Mouse (Mus musculus) c-Kit-negative CD71-positive TER-119-positive erythroid progenitor cells, embryonic 14.5 days (primary cell): ENCODE measurements around the gene Clec2h.
"Not testable (repeated sequence)": the region's sequence is repeated elsewhere in the genome, so short reads cannot be mapped to it uniquely, and the experiment has no call there.

Experiments
- DNase-seq: peaks from one replicate; pipeline ENCODE4 v3.0.0-alpha.2; 2013; ENCODE audit warnings: low read depth, low spot score

The Clec2h gene

GRCm38 (mm10) chr6:128662206-128662605 is at the start of gene Clec2h:
TSS of gene Clec2h (plus strand) at chr6:128662385.
- DNase-seq = no peak

- DNase-seq = no peak
Observed at GRCm38 (mm10) chr6:128622733-128623132, 39.5 kb upstream of the Clec2h start.

- DNase-seq = not testable (repeated sequence)
Observed at GRCm38 (mm10) chr6:128623433-128623832, 38.8 kb upstream of the Clec2h start, which contains the start of gene Klrb1a. TSS of gene Klrb1a (minus strand) at chr6:128623533.

GRCm38 (mm10) chr6:128624425-128624824 is 37.8 kb upstream of the Clec2h start:
- DNase-seq = no peak

GRCm38 (mm10) chr6:128625246-128625645 is 36.9 kb upstream of the Clec2h start:
- DNase-seq = not testable (repeated sequence)

- DNase-seq = not testable (repeated sequence)
Observed at GRCm38 (mm10) chr6:128629771-128630739, 32.1 kb upstream of the Clec2h start.

GRCm38 (mm10) chr6:128630912-128631905 is 31.0 kb upstream of the Clec2h start:
- not testable (repeated sequence) for DNase-seq

- no peak for DNase-seq
Observed at GRCm38 (mm10) chr6:128640673-128641072, 21.5 kb upstream of the Clec2h start.

GRCm38 (mm10) chr6:128641116-128641716 is 21.0 kb upstream of the Clec2h start:
- no peak for DNase-seq

- no peak for DNase-seq
Observed at GRCm38 (mm10) chr6:128643999-128644398, 18.2 kb upstream of the Clec2h start.

- not testable (repeated sequence) for DNase-seq
Observed at GRCm38 (mm10) chr6:128644694-128645093, 17.5 kb upstream of the Clec2h start.

GRCm38 (mm10) chr6:128645708-128646107 is 16.5 kb upstream of the Clec2h start:
- not testable (repeated sequence) for DNase-seq

GRCm38 (mm10) chr6:128649681-128650080 is 12.5 kb upstream of the Clec2h start:
- no peak for DNase-seq

GRCm38 (mm10) chr6:128650187-128650586 is 12.0 kb upstream of the Clec2h start:
- DNase-seq = no peak

- not testable (repeated sequence) for DNase-seq
Observed at GRCm38 (mm10) chr6:128650827-128651226, 11.4 kb upstream of the Clec2h start.

GRCm38 (mm10) chr6:128652938-128653337 is 9.2 kb upstream of the Clec2h start:
- DNase-seq = no peak

- no peak for DNase-seq
Observed at GRCm38 (mm10) chr6:128661249-128661648, 936 bp upstream of the Clec2h start.

- DNase-seq = no peak
Observed at GRCm38 (mm10) chr6:128669936-128670335, 7.8 kb downstream of the Clec2h start.

GRCm38 (mm10) chr6:128679574-128679973 is 17.4 kb downstream of the Clec2h start:
- DNase-seq = no peak

- DNase-seq = no peak
Observed at GRCm38 (mm10) chr6:128701691-128702090, 39.5 kb downstream of the Clec2h start.

- no peak for DNase-seq
Observed at GRCm38 (mm10) chr6:128722959-128723358, 60.8 kb downstream of the Clec2h start, which contains the start of gene Klrb1. TSS of gene Klrb1 (minus strand) at chr6:128723059.
